Mouse (Mus musculus) spleen, postnatal 14 days (tissue): ENCODE results near the gene 2010111I01Rik.
A peak's percentile ranks its signal among the peaks of the same experiment; 100 is the strongest.
"Not testable (repeated sequence)": the region's sequence is repeated elsewhere in the genome, so short reads cannot be mapped to it uniquely, and the experiment has no call there.

Experiments
- DNase-seq, 2 experiments: peaks; one replicate each; pipeline ENCODE4 v3.0.0; 2021 to 2022; ENCODE audit warnings: low spot score in 2 of 2

Gene 2010111I01Rik

DNA sequence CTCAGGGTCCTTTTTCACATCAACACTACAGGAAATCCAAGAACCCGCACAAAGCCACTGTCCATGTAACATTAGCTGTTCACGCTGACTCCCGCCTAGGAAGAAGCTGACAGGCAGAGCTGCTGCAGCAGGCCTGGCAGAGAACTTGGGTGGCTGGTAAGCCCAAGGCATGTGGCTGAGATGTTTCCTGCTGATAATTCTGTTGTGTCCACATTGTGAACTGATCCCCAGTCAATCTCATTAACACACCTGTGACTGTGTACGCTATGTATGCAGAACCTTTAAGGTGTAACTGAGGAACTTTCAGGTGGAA is 349.9 kb downstream of the 2010111I01Rik start:
- DNase-seq = no peak

DNA sequence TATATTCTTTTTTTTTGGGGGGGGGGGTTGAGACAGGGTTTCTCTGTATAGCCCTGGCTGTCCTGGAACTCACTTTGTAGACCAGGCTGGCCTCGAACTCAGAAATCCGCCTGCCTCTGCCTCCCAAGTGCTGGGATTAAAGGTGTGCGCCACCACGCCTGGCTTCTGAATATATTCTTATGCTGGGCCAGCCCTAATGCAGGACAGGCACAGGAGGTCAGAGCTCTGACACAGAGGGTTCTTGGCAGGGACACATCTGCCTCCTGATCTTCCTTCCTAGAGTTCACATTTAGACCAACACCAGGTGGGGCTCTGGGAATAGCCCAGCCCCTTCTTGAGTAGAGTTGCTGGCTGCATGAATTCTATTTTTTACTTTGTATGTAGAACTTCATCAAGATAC is 350.4 kb downstream of the 2010111I01Rik start:
- not testable (repeated sequence) for DNase-seq

- no peak for DNase-seq
These were observed 351.1 kb downstream of the 2010111I01Rik start for GRCm38 (mm10) chr13:63315777-63316176.

DNA sequence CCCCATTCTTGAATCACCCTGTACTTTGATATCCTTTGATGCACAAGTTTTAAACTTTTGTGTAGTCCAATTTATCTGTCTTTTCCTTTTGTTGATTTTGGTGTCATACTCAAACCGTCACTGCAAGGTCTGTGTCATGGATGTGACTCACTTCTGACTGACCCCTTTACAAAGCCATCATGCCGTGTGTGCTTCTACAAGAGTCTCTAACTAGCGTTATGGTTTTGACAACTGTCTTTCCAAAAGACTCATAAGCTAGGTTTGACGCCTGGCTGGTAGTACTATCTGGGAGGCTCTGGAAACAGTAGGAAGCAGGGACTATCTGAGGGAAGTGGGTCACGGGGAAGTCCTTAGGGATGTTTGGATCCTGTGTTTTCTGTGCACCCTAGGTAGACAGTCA is 351.7 kb downstream of the 2010111I01Rik start:
- no peak for DNase-seq

- no peak for DNase-seq
These were observed 353.0 kb downstream of the 2010111I01Rik start for GRCm38 (mm10) chr13:63317681-63318104.

DNA sequence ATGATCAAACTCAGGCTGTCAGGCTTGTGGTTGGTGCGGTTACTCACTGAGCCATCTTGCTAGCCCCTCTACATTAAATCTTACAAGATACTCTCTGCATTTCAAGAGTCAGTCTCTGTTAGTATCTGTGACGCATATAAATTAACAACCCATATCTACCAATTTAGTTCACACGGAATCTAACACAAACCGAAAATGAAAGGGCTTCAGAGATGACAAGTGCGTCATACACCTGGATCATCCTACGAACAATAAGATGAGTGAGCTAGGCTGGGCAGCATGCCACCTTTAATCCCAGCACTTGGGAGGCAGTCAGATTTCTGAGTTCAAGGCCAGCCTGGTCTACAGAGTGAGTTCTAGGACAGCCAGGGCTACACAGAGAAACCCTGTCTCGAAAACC is 355.1 kb downstream of the 2010111I01Rik start:
- no peak for DNase-seq

- no peak for DNase-seq
These were observed 357.0 kb downstream of the 2010111I01Rik start for GRCm38 (mm10) chr13:63321689-63322088.

DNA sequence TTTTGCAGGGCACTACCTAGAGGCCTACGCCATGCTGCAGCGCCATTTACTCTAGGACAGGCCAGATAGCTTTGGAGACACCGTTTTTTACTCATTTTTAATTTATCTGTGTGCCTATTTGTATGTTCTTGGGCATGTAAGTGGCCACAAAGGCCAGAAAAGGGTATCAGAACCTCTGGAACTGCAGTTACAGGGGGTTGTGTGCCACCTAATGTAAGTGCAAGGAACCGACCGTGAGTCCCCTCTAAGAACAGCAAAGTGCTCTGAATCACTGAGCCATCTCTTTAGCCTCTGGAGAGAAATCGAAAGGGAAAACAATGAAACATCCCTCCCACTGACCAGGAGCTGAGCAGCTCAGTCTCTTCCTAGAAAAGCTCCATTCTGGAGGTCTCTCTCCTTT is 358.1 kb downstream of the 2010111I01Rik start:
- DNase-seq = no peak

GRCm38 (mm10) chr13:63323286-63324075 is 358.8 kb downstream of the 2010111I01Rik start:
- DNase-seq = no peak

DNA sequence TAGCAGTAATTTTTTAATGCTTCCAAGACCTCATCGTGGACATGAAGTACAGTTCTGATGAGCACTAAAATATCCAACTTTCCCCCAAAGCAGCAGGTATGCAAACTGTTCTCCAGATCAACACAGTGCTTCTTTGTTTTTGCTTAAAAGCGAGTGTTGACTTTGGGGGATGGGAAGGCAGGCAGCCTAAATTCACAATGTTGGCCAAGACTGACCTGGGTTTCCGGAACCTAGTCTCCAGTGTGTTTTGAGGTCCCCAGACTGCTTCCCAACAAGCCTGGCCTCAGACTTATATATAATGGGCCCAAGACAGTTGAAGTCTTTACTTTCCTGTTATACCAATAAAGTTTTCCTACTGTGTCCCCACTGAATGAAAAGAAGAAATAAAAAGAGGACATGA is 359.6 kb downstream of the 2010111I01Rik start:
- no peak for DNase-seq

- DNase-seq = no peak
These were observed 360.5 kb downstream of the 2010111I01Rik start for GRCm38 (mm10) chr13:63324978-63325848.

DNA sequence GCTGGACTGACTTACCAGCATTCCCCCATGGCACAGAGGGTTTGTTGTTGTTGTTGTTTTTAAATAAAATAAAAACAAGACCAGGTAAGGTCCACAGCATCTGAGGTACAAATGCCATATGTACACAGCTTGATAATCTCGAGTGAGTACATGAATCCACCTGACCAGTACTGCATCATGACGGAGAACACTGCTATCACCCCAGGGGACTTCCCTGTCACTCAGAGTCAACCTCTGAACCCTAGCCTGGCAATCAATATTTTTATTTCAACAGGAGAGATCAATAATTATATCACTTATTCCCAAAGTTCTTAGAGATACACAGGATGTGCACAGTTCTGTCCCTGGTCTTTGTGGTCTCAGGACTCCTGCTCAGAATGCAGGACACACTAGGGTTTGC is 361.3 kb downstream of the 2010111I01Rik start:
- no peak for DNase-seq

DNA sequence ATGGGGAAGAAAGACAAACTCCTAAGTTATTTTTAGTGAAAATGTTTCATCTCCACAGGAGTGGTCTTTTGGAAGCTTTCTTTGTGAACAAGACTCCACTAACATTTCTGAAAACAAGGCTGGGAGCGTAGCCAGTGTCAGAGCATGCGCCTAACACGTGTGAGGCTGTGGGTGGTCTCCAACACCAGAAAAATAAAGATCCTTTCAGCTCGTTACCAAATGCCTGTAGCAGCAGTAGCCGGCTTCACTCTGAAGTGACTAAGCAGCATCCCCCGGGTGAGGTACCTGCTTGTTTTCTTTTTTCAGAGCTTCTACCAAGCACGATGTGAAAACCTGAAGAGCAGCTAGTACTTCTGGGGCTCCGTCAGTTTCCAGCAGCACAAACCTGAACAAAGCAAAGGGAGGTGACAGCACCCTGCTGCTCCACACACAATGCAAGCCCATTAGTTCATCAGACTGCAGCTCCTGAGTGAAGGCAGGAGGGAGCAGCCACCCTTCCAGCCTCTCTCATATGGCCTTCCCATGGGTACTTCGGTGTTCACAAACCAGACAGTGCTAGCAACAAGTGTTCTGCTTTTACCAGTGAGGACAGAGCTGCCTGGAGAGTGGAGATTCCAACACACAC is 365.7 kb downstream of the 2010111I01Rik start:
- no peak for DNase-seq

DNA sequence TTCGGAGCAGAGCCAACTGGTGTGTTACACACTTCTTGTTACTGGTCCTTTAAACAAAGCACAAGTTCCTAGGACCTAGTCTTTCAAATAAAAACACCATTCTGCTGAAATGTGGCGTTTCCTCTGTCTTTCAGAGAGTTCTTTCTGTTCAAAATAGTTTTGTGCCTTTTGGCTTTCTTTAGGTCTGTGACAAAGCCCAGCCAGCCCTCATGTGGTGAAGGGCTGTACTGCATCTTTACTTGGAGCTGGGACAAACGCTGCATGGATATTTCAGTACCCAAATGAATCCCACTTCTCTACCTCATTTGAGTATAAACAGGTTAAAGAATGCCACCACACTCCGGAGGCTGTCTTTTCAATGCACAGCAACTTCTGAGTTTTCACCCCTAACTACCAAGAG is 366.7 kb downstream of the 2010111I01Rik start:
- peak in 1 of 2 experiments; percentile 31 for DNase-seq

- peak in 1 of 2 experiments; percentile 28 for DNase-seq
These were observed 368.0 kb downstream of the 2010111I01Rik start for GRCm38 (mm10) chr13:63332576-63333300.

- DNase-seq = peak in 1 of 2 experiments; percentile 8
These were observed 370.9 kb downstream of the 2010111I01Rik start for GRCm38 (mm10) chr13:63335421-63336134.

DNA sequence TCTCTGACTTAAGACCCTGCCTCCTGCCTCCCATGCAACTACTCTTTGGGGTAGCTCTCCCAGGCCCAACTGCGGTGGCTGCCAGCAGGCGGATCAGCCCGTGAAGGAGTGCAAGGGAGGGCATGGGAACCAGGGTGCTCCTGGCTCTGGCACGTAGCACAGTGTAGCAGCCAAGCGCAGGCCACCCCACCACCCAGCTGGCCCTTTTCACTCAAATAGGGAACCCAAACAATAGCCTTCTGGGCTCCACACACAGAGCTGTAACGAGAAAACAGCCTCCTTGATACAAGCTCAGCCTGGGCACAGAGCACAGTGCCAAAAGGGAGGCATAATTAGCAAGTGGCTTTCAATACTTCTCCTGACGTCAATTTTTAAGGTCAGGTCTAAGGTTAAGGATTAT is 371.6 kb downstream of the 2010111I01Rik start:
- no peak for DNase-seq

DNA sequence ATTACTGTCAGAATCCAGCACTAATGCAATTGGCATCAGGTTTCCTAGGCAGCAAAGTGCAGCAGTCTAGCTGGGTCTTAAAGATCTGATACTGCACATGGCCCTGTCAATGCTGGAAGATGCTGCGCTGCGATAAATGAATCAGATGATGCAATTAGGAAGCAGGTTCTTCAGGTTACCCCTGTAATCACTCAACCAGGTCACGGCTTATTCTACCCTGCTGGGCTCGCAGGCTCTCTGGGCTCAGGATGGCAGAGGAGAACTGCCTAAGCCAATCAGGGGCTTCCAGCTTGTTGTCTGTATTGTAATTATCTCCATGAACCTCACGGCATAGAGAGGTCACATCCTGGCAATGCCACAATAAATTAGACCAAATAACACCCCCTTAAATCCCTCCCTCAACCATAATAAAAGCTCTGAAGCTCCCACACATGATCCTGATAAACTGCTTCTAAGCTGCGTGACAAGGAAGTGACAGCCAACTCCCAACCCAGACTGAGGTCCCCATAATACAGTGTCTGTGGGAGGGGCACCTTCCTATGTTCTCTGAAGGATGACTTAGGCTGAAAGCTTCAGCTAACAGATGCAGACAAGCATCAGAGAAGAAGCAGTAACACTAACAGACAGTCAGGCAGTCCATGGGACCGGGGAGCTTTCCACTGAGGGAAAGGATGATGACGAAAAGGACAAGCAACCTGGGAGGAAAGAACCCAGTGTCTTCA is 372.7 kb downstream of the 2010111I01Rik start:
- no peak for DNase-seq

GRCm38 (mm10) chr13:63339946-63340345 is 375.3 kb downstream of the 2010111I01Rik start:
- DNase-seq = no peak

- DNase-seq = no peak
These were observed 378.1 kb downstream of the 2010111I01Rik start for GRCm38 (mm10) chr13:63342781-63343180.
